Mouse (Mus musculus) megakaryocyte, embryonic 14.5 days (primary cell): ENCODE results near the gene Smim1. TPM values are rescaled to one million over a fixed set of nuclear protein-coding genes. Genes with fewer than 3 reads are reported as not detected.

Experiments used
- H3K27me3 ChIP-seq: replicated peaks from 2 replicates; pipeline ENCODE3; 2012; ENCODE audit warnings: inconsistent platforms
- H3K36me3 ChIP-seq: replicated peaks from 2 replicates; pipeline ENCODE3; 2012; ENCODE audit warnings: low read length, inconsistent platforms, mixed read lengths
- H3K4me1 ChIP-seq: 2 replicates; pipeline ENCODE4 v1.6.1; 2012; ENCODE audit warnings: inconsistent platforms
- H3K4me3 ChIP-seq: replicated peaks from 2 replicates; pipeline ENCODE3; 2012; ENCODE audit warnings: moderate library complexity, mild to moderate bottlenecking, inconsistent platforms
- H3K9me3 ChIP-seq: 2 replicates; pipeline ENCODE4 v1.6.1; 2012; ENCODE audit warnings: inconsistent platforms
- FLI1 ChIP-seq: IDR thresholded peaks from 2 replicates; pipeline ENCODE4 v1.6.1; 2012; ENCODE audit warnings: low read length, inconsistent platforms, mixed read lengths
- GATA1 ChIP-seq: IDR thresholded peaks from 3 replicates; pipeline ENCODE4 v1.6.1; 2012; ENCODE audit warnings: mixed read lengths, low read length, inconsistent platforms, borderline replicate concordance
- polyA plus RNA-seq: library from polyadenylated mRNA; stranded (reverse); fragments of >175 nt; gene quantifications from 2 replicates; pipeline ENCODE4 v1.2.3, GENCODE M21; 2012; ENCODE audit warnings: low replicate concordance; ENCODE audit not compliant: insufficient read depth

Smim1 gene
- polyA plus RNA-seq: 92.3 and 104 TPM in 2 replicates

- H3K27me3 ChIP-seq: peaks cover 12% of the 10 kb centered on the region
- H3K4me3 ChIP-seq: peak within 1 kb of the TSS; percentile 97
- H3K4me1 ChIP-seq: peaks cover 69% of the 10 kb centered on the region
- no peaks in the 10 kb centered on the region for H3K9me3 ChIP-seq
- no peak for TF ChIP-seq FLI1
- TF ChIP-seq GATA1: no peak
- peaks cover 38% of the 10 kb centered on the region for H3K36me3 ChIP-seq
These were observed at the start of gene Smim1 for GRCm38 (mm10) chr4:154025641-154026440. Gene Smim1 (minus strand): TSS chr4:154026230.

GRCm38 (mm10) chr4:154071941-154072340 is 45.9 kb upstream of the Smim1 start:
- peaks cover 68% of the 10 kb centered on the region for H3K27me3 ChIP-seq
- TF ChIP-seq GATA1 (no peak), FLI1 (no peak)
- no peaks in the 10 kb centered on the region for H3K36me3 ChIP-seq
- H3K4me1 ChIP-seq: no peaks in the 10 kb centered on the region
- no peaks in the 10 kb centered on the region for H3K9me3 ChIP-seq
- no peak overlapping the region for H3K4me3 ChIP-seq

- no peak for TF ChIP-seq GATA1
- no peak for TF ChIP-seq FLI1
- no peak overlapping the region for H3K4me3 ChIP-seq
- H3K36me3 ChIP-seq: no peaks in the 10 kb centered on the region
- peaks cover 68% of the 10 kb centered on the region for H3K27me3 ChIP-seq
- H3K9me3 ChIP-seq: no peaks in the 10 kb centered on the region
- H3K4me1 ChIP-seq: no peaks in the 10 kb centered on the region
These were observed 45.5 kb upstream of the Smim1 start for GRCm38 (mm10) chr4:154071521-154071920.

- H3K4me1 ChIP-seq: no peaks in the 10 kb centered on the region
- peaks cover 68% of the 10 kb centered on the region for H3K27me3 ChIP-seq
- H3K4me3 ChIP-seq: no peak overlapping the region
- no peak for TF ChIP-seq GATA1
- no peak for TF ChIP-seq FLI1
- no peaks in the 10 kb centered on the region for H3K9me3 ChIP-seq
- H3K36me3 ChIP-seq: no peaks in the 10 kb centered on the region
These were observed 44.9 kb upstream of the Smim1 start for GRCm38 (mm10) chr4:154070896-154071295.

GRCm38 (mm10) chr4:154064827-154065773 is 39.1 kb upstream of the Smim1 start:
- no peak for TF ChIP-seq FLI1
- no peak for TF ChIP-seq GATA1
- Histone ChIP-seq H3K36me3 (no peaks in the 10 kb centered on the region), H3K9me3 (no peaks in the 10 kb centered on the region), H3K27me3 (peaks cover 56% of the 10 kb centered on the region), H3K4me1 (no peaks in the 10 kb centered on the region), H3K4me3 (no peak overlapping the region)

GRCm38 (mm10) chr4:154057696-154058095 is 31.7 kb upstream of the Smim1 start:
- Histone ChIP-seq H3K9me3 (no peaks in the 10 kb centered on the region), H3K4me3 (no peak overlapping the region), H3K4me1 (no peaks in the 10 kb centered on the region), H3K27me3 (peaks cover 51% of the 10 kb centered on the region), H3K36me3 (no peaks in the 10 kb centered on the region)
- TF ChIP-seq GATA1 (no peak), FLI1 (no peak)

- peaks cover 51% of the 10 kb centered on the region for H3K27me3 ChIP-seq
- H3K4me1 ChIP-seq: no peaks in the 10 kb centered on the region
- no peaks in the 10 kb centered on the region for H3K9me3 ChIP-seq
- H3K36me3 ChIP-seq: no peaks in the 10 kb centered on the region
- TF ChIP-seq GATA1 (no peak), FLI1 (no peak)
- no peak overlapping the region for H3K4me3 ChIP-seq
These were observed 30.6 kb upstream of the Smim1 start for GRCm38 (mm10) chr4:154056661-154057060.

GRCm38 (mm10) chr4:154056046-154056445 is 30.0 kb upstream of the Smim1 start:
- H3K4me1 ChIP-seq: no peaks in the 10 kb centered on the region
- TF ChIP-seq FLI1: no peak
- TF ChIP-seq GATA1: no peak
- no peak overlapping the region for H3K4me3 ChIP-seq
- peaks cover 49% of the 10 kb centered on the region for H3K27me3 ChIP-seq
- H3K36me3 ChIP-seq: no peaks in the 10 kb centered on the region
- no peaks in the 10 kb centered on the region for H3K9me3 ChIP-seq

- Histone ChIP-seq H3K4me3 (no peak overlapping the region), H3K36me3 (no peaks in the 10 kb centered on the region), H3K9me3 (no peaks in the 10 kb centered on the region), H3K27me3 (peaks cover 49% of the 10 kb centered on the region), H3K4me1 (no peaks in the 10 kb centered on the region)
- TF ChIP-seq GATA1 (no peak), FLI1 (no peak)
These were observed 29.5 kb upstream of the Smim1 start for GRCm38 (mm10) chr4:154055482-154055881.

GRCm38 (mm10) chr4:154053065-154053464 is 27.0 kb upstream of the Smim1 start:
- Histone ChIP-seq H3K36me3 (no peaks in the 10 kb centered on the region), H3K27me3 (peaks cover 36% of the 10 kb centered on the region), H3K4me3 (no peak overlapping the region), H3K4me1 (no peaks in the 10 kb centered on the region), H3K9me3 (no peaks in the 10 kb centered on the region)
- TF ChIP-seq FLI1 (no peak), GATA1 (no peak)
